Mouse (Mus musculus) embryonic facial prominence, embryonic 13.5 days (tissue): ENCODE results near the gene Pidd1. TPM values are rescaled to one million over a fixed set of nuclear protein-coding genes. Genes with fewer than 3 reads are reported as not detected.

Experiments
- ATAC-seq: fragments of 200-750 bp; cut with Nextera tagmentation; 2 replicates; pipeline ENCODE4 v1.8.0; 2017; ENCODE audit warnings: low read depth; ENCODE audit not compliant: insufficient number of reproducible peaks, insufficient read depth, low FRiP score, low TSS enrichment
- H3K27ac ChIP-seq: fragments of 300-500 bp; sonication (generic); 2 replicates; pipeline ENCODE4 v1.5.1; 2015; ENCODE audit warnings: moderate library complexity, mild to moderate bottlenecking, inconsistent platforms
- H3K27me3 ChIP-seq: fragments of 300-500 bp; sonication (generic); 2 replicates; pipeline ENCODE4 v1.6.1; 2015; ENCODE audit warnings: mild to moderate bottlenecking, inconsistent platforms
- H3K36me3 ChIP-seq: fragments of 300-500 bp; sonication (generic); 2 replicates; pipeline ENCODE4 v1.6.1; 2015; ENCODE audit warnings: mild to moderate bottlenecking, inconsistent platforms
- H3K4me1 ChIP-seq: fragments of 300-500 bp; sonication (generic); 2 replicates; pipeline ENCODE4 v1.6.1; 2015; ENCODE audit warnings: inconsistent platforms
- H3K4me2 ChIP-seq: fragments of 300-500 bp; sonication (generic); 2 replicates; pipeline ENCODE4 v1.6.1; 2015; ENCODE audit warnings: moderate library complexity, mild to moderate bottlenecking, inconsistent platforms
- H3K4me3 ChIP-seq: fragments of 300-500 bp; sonication (generic); 2 replicates; pipeline ENCODE4 v1.5.1; 2015; ENCODE audit warnings: mild to moderate bottlenecking, inconsistent platforms
- H3K9ac ChIP-seq: fragments of 300-500 bp; sonication (generic); 2 replicates; pipeline ENCODE4 v1.6.1; 2015; ENCODE audit warnings: mild to moderate bottlenecking, inconsistent platforms
- H3K9me3 ChIP-seq: fragments of 300-500 bp; sonication (generic); 2 replicates; pipeline ENCODE4 v1.6.1; 2016; ENCODE audit warnings: inconsistent platforms
- WGBS: fragments of 180-500 bp; shearing (Covaris S2); methylation state at CpG from one replicate; pipeline ENCODE4 v1.1.7; 2015; ENCODE audit warnings: mixed read lengths; 5-methylcytosine and 5-hydroxymethylcytosine counted together
- polyA plus RNA-seq: library from polyadenylated mRNA; unstranded; fragments of >200 nt; fragmentation: Nextera tagmentation; extraction: Ambion mirVana; gene quantifications from 2 replicates; pipeline ENCODE4 v1.2.1, GENCODE M21; 2015

The Pidd1 gene
- polyA plus RNA-seq, 1 experiment from 2014 or later, result 11.4 TPM

- H3K27me3 ChIP-seq, result no peaks in the 10 kb centered on the region
- ATAC-seq, result no peak
- H3K4me3 ChIP-seq, result no peak overlapping the region
- no peak overlapping the region for H3K4me2 ChIP-seq
- H3K27ac ChIP-seq, result no peak overlapping the region
- no peaks in the 10 kb centered on the region for H3K9me3 ChIP-seq
- H3K36me3 ChIP-seq, result peaks cover 39% of the 10 kb centered on the region
- peaks cover 58% of the 10 kb centered on the region for H3K4me1 ChIP-seq
- WGBS, result 89% methylated on average over 6 of the region's 6 CpGs
- peak overlapping the region; percentile 46; the same call in 1 of the 2 replicates for H3K9ac ChIP-seq
These were observed 10.9 kb downstream of the Pidd1 start for GRCm38 (mm10) chr7:141432741-141433516.

GRCm38 (mm10) chr7:141432186-141432611, 11.6 kb downstream of the Pidd1 start:
- Histone ChIP-seq H3K4me2 (no peak overlapping the region), H3K9ac (no peak overlapping the region), H3K4me1 (peaks cover 53% of the 10 kb centered on the region), H3K4me3 (no peak overlapping the region), H3K9me3 (no peaks in the 10 kb centered on the region), H3K27ac (no peak overlapping the region), H3K36me3 (peaks cover 38% of the 10 kb centered on the region), H3K27me3 (no peaks in the 10 kb centered on the region)
- 87% methylated on average over 8 of the region's 8 CpGs for WGBS
- ATAC-seq, result no peak

GRCm38 (mm10) chr7:141431434-141432185, 12.2 kb downstream of the Pidd1 start:
- WGBS, result 95% methylated on average over 19 of the region's 19 CpGs
- H3K9ac ChIP-seq, result no peak overlapping the region
- peaks cover 38% of the 10 kb centered on the region for H3K36me3 ChIP-seq
- no peaks in the 10 kb centered on the region for H3K27me3 ChIP-seq
- H3K4me3 ChIP-seq, result no peak overlapping the region
- H3K4me1 ChIP-seq, result peaks cover 47% of the 10 kb centered on the region
- no peaks in the 10 kb centered on the region for H3K9me3 ChIP-seq
- no peak for ATAC-seq
- H3K27ac ChIP-seq, result no peak overlapping the region
- no peak overlapping the region for H3K4me2 ChIP-seq

- WGBS, result 95% methylated on average over 9 of the region's 9 CpGs
- no peak overlapping the region for H3K9ac ChIP-seq
These were observed 13.1 kb downstream of the Pidd1 start for GRCm38 (mm10) chr7:141430585-141431240.

GRCm38 (mm10) chr7:141429840-141430584, 13.8 kb downstream of the Pidd1 start:
- ATAC-seq, result no peak
- Histone ChIP-seq H3K4me2 (peak overlapping the region; percentile 57), H3K27me3 (no peaks in the 10 kb centered on the region), H3K4me3 (peak overlapping the region; percentile 29; the same call in 1 of the 2 replicates), H3K9me3 (no peaks in the 10 kb centered on the region), H3K27ac (no peak overlapping the region), H3K9ac (peak overlapping the region; percentile 49; the same call in 1 of the 2 replicates), H3K36me3 (peaks cover 38% of the 10 kb centered on the region), H3K4me1 (peaks cover 32% of the 10 kb centered on the region)
- 68% methylated on average over 9 of the region's 9 CpGs for WGBS

More at GRCm38 (mm10) chr7:141430585-141431240, 13.1 kb downstream of the Pidd1 start:
- no peaks in the 10 kb centered on the region for H3K9me3 ChIP-seq
- ATAC-seq, result no peak
- peaks cover 38% of the 10 kb centered on the region for H3K4me1 ChIP-seq
- H3K4me2 ChIP-seq, result no peak overlapping the region
- peaks cover 38% of the 10 kb centered on the region for H3K36me3 ChIP-seq
- no peak overlapping the region for H3K4me3 ChIP-seq
- H3K27ac ChIP-seq, result no peak overlapping the region
- no peaks in the 10 kb centered on the region for H3K27me3 ChIP-seq

- WGBS, result 2% methylated on average over 19 of the region's 19 CpGs
- Histone ChIP-seq H3K4me3 (peak within 1 kb of the TSS; percentile 29), H3K4me2 (peak within 1 kb of the TSS; percentile 57), H3K36me3 (peaks cover 38% of the 10 kb centered on the region), H3K4me1 (peaks cover 25% of the 10 kb centered on the region), H3K27ac (no peak within 1 kb of the TSS), H3K27me3 (no peaks in the 10 kb centered on the region), H3K9ac (peak within 1 kb of the TSS; percentile 49), H3K9me3 (no peaks in the 10 kb centered on the region)
- no peak for ATAC-seq
These were observed 14.5 kb downstream of the Pidd1 start, which contains the start of gene Cend1 for GRCm38 (mm10) chr7:141429310-141429709. Gene Cend1, minus strand, starts transcription at chr7:141429491.

GRCm38 (mm10) chr7:141428701-141429100, 15.1 kb downstream of the Pidd1 start:
- Histone ChIP-seq H3K27ac (no peak overlapping the region), H3K4me2 (peak overlapping the region; percentile 57), H3K27me3 (no peaks in the 10 kb centered on the region), H3K9ac (peak overlapping the region; percentile 49; the same call in 1 of the 2 replicates), H3K36me3 (peaks cover 36% of the 10 kb centered on the region), H3K4me3 (peak overlapping the region; percentile 29), H3K4me1 (peaks cover 19% of the 10 kb centered on the region), H3K9me3 (no peaks in the 10 kb centered on the region)
- WGBS, result 54% methylated on average over 5 of the region's 5 CpGs
- ATAC-seq, result no peak

GRCm38 (mm10) chr7:141426948-141427730, 16.7 kb downstream of the Pidd1 start:
- H3K27me3 ChIP-seq, result no peaks in the 10 kb centered on the region
- H3K4me2 ChIP-seq, result no peak overlapping the region
- 77% methylated on average over 12 of the region's 12 CpGs for WGBS
- no peak overlapping the region for H3K9ac ChIP-seq
- no peak for ATAC-seq
- no peak overlapping the region for H3K27ac ChIP-seq
- H3K36me3 ChIP-seq, result peaks cover 21% of the 10 kb centered on the region
- no peak overlapping the region for H3K4me3 ChIP-seq
- H3K4me1 ChIP-seq, result peaks cover 15% of the 10 kb centered on the region; the same call in 1 of the 2 replicates
- H3K9me3 ChIP-seq, result no peaks in the 10 kb centered on the region

- H3K4me1 ChIP-seq, result 0 out of 2 replicates have a peak, but pooled peaks cover 4% of the 10 kb centered on the region
- 70% methylated on average over 4 of the region's 4 CpGs for WGBS
- no peak overlapping the region for H3K9ac ChIP-seq
- no peaks in the 10 kb centered on the region for H3K9me3 ChIP-seq
- no peak for ATAC-seq
- no peak overlapping the region for H3K4me2 ChIP-seq
- no peak overlapping the region for H3K27ac ChIP-seq
- H3K4me3 ChIP-seq, result no peak overlapping the region
- no peaks in the 10 kb centered on the region for H3K27me3 ChIP-seq
- H3K36me3 ChIP-seq, result no peaks in the 10 kb centered on the region
These were observed 20.0 kb downstream of the Pidd1 start for GRCm38 (mm10) chr7:141423811-141424210.

- H3K9ac ChIP-seq, result no peak overlapping the region
- no peaks in the 10 kb centered on the region for H3K27me3 ChIP-seq
- WGBS, result 82% methylated on average over 9 of the region's 9 CpGs
These were observed 23.7 kb downstream of the Pidd1 start for GRCm38 (mm10) chr7:141420030-141420702.

More at GRCm38 (mm10) chr7:141420030-141420702, 23.7 kb downstream of the Pidd1 start:
- Histone ChIP-seq H3K9me3 (no peaks in the 10 kb centered on the region), H3K27ac (no peak overlapping the region), H3K4me3 (no peak overlapping the region), H3K4me1 (no peaks in the 10 kb centered on the region), H3K36me3 (no peaks in the 10 kb centered on the region), H3K4me2 (no peak overlapping the region)
- no peak for ATAC-seq
